ENCODE assay signal across 8 mouse cellular contexts in genomic region chr9:96889345-96890021, GRCm38 (mm10). TPM values are rescaled to one million over a fixed set of nuclear protein-coding genes. Genes with fewer than 3 reads are reported as not detected.
DNase-seq lines count a peak whose midpoint lies in the region; ATAC-seq and TF ChIP-seq lines count a peak whose summit lies in the region.

No protein-coding gene starts in this region.

- H3K9me3 ChIP-seq in hindbrain, embryonic 15.5 days: no peaks in the 10 kb centered on the region

- H3K36me3 ChIP-seq in hindbrain, embryonic 15.5 days: no peaks in the 10 kb centered on the region
- no peaks in the 10 kb centered on the region for H3K36me3 ChIP-seq in macrophage (ENCODE audit: inconsistent target)

- DNase-seq in R1 (ENCODE audit: low read depth, low spot score): peak; percentile 83
- DNase-seq in cerebellum, postnatal 14 days: peak; percentile 91 to 92
- peak; percentile 81 to 84 for DNase-seq in frontal cortex, postnatal 36 days (ENCODE audit: low spot score in 2 of 2)
- DNase-seq in left cerebral cortex, adult 2 months (ENCODE audit: extremely low spot score in 1 of 2, low spot score in 2 of 2): peak; percentile 86 to 88
- peak; percentile 65 for DNase-seq in retina, postnatal 7 days (ENCODE audit: low read depth, low spot score)
- DNase-seq in urinary bladder, adult 2 months (ENCODE audit: low spot score): peak; percentile 90

- H3K9ac ChIP-seq in hindbrain, embryonic 15.5 days: peak overlapping the region; percentile 64

- under 1% methylated on average over 63 of the region's 66 CpGs for WGBS in hindbrain, embryonic 15.5 days
- 2% methylated on average over 64 of the region's 66 CpGs for WGBS in macrophage (ENCODE audit: missing documents)

- H3K79me2 ChIP-seq in macrophage (ENCODE audit: inconsistent target): no peaks in the 10 kb centered on the region

- peak; percentile 88 for TF ChIP-seq CTCF in left cerebral cortex, adult 2 months (IDR thresholded peaks at IDR 0.05)

- H3K27ac ChIP-seq in hindbrain, embryonic 15.5 days (replicated peaks): peak overlapping the region; percentile 76
- H3K27ac ChIP-seq in left cerebral cortex, adult 2 months: peak overlapping the region; percentile 91
- H3K27ac ChIP-seq in macrophage: no peak overlapping the region

- H3K4me3 ChIP-seq in hindbrain, embryonic 15.5 days: peak overlapping the region; percentile 68
- peak overlapping the region; percentile 88 for H3K4me3 ChIP-seq in left cerebral cortex, adult 2 months
- H3K4me3 ChIP-seq in macrophage (ENCODE audit: inconsistent target): peak overlapping the region; percentile 34

- H3K4me1 ChIP-seq in hindbrain, embryonic 15.5 days (replicated peaks): peaks cover 71% of the 10 kb centered on the region

- H3K27me3 ChIP-seq in hindbrain, embryonic 15.5 days: no peaks in the 10 kb centered on the region

- peak overlapping the region; percentile 89 for H3K4me2 ChIP-seq in hindbrain, embryonic 15.5 days

- peak; percentile 79 for ATAC-seq in hindbrain, embryonic 15.5 days (ENCODE audit: low FRiP score, low read depth)

- intact Hi-C loops in left cerebral cortex, adult 2 months (cut with DNase I): loop anchor here (2.0 to 10.0 kb wide), 2 partner anchors 51 to 315 kb away; no protein-coding TSS in a partner anchor

RNA-seq across cellular contexts. Expression of gene Pxylp1, which starts 3.0 kb away (rescaled TPM):
- polyA plus RNA-seq in hindbrain, embryonic 15.5 days (2015; fragmentation: Nextera tagmentation; extraction: Ambion mirVana): 32.6 and 39.0 TPM in 2 replicates
- total RNA-seq in left cerebral cortex, adult 2 months (2021): 10 to 100 TPM; 17.7 to 19.5 TPM
- 1 to 10 TPM in 4 of 26 experiments, under 1 TPM in 8, not detected in 14; 0.25 to 2.5 (median 0.56) TPM for total RNA-seq in macrophage (2018; cell fraction: chromatin; rRNA removed)
- under 1 TPM; 0.24 to 0.83 (median 0.52) TPM for total RNA-seq in macrophage (2018; cell fraction: cytosol; rRNA removed)
- total RNA-seq in macrophage (2018; cell fraction: nucleus; rRNA removed): 1 to 10 TPM in 5 of 26 experiments, under 1 TPM in 20, not detected in 1; 0.17 to 3.7 (median 0.58) TPM
- polyA plus RNA-seq in macrophage (2018): 0.19 to 1.3 TPM (median 0.67 TPM) in 3 replicates
- polyA plus RNA-seq in urinary bladder, adult 2 months (2012; rRNA removed): 6.6 and 7.6 TPM in 2 replicates

Comparison
In these comparisons a context has a peak if more than half of its experiments do, and no peak if none do; other contexts are left out.
1. H3K4me3 ChIP-seq: peak in every context shown above with its lines; median percentile 88 in left cerebral cortex, adult 2 months; 68 in hindbrain, embryonic 15.5 days; 34 in macrophage.